Mouse (Mus musculus): ENCODE measurements around the gene Sorl1.

Sorl1 gene

DNA sequence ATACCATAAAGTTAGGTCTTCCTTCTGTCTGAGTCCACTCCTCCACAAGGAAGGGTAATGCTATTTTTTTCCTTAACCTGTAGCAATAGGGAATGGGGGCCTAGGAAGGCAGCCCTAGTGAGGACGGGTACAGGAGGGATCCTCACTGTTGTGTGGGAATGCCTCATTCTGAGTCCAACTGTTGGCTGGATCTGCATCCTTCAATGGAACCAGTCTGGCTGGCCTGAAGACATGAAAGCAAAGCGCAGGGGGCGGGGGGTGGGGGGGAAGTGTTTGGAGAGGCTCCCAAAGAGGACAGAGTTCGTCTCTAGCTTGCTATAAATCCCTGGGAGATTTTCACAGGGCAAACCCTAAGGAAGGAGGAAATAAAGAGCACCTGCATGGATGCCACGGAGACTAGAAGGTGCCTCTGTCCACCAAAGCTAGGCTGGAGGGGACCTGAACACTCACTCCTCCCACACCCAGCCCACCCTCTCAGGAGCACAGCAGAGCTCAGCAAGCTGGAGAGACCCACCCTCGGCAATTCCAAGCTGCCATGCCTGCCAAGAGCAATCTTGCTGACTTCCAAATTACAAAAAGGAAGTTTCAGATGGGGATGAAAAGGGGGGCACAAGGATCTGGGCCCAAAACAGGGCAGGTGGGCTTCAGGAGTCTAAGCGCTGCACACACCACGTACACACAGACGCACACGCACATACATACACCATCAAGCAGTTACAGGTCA lies 2.3 kb downstream of the Sorl1 start:
- no peak for DNase-seq

- DNase-seq = no peak
These were observed 7.6 kb downstream of the Sorl1 start for GRCm38 (mm10) chr9:42116418-42117056.

GRCm38 (mm10) chr9:42115078-42115477 lies 9.0 kb downstream of the Sorl1 start:
- no peak for DNase-seq

DNA sequence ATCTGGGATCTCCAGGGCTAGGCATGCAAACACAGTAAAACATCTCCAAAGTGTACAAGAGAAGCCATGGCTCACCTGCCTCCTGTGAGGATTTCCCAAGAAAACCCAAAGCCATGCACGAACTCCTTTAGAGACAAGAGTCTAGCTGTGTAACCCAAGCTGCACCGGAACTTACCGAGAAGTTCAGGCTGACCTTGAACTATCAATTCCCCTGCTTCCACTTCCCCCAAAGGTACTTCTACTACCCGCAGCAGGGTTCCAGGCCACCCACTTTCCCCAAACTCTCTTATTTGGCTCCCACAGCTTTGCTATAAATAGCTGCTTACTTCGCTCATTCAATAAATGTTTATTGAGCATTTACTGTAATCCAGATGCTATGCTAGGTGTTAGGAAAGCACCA lies 10.8 kb downstream of the Sorl1 start:
- no peak for DNase-seq

DNA sequence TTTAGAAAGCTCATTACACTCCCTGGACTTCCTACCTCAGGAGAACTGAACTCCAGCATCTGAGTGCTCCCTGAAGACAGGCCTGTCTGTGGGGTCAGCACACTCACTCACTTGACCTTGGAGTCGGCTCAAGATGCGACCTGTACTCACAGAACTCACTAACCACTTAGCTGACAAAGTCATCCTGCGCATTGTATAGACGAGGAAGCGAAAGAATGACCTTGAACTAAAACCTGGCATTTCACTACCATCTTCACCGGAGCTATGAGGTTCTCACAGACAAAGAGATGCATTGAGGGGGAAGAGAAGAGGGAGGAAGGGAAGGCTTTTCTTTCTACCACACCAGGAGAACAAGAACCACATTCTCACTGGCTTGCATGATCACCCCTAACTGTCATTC lies 11.4 kb downstream of the Sorl1 start:
- no peak for DNase-seq

GRCm38 (mm10) chr9:42111256-42111655 lies 12.8 kb downstream of the Sorl1 start:
- DNase-seq = no peak

DNA sequence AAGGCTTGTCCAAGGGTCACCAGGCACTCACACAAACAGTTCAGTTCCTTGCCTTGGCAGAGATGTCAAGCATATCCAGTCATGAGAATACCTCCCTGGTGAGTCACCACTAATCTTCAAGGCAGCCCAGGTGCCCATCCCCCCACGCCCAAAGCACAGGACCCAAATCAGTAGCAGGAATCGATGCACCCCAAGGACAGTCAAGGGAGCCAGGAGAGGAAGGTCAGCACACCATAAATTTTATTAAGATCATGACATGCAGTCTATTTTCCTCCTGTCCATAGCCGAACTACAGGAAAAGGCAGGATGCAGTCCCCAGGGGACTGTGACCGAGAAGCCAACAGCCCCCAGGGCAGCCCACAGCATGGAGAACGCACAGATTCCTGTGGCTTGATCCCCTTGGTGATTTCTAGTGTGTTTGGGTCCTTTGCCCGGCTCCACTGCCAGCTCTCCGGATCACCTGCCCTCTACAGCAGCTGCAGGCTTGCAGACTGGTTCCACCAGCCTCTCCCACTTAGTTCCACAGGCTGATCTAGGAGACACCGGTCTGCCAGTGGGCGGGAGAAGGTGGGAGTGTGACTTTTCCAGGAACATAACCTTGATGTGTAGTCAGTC lies 14.2 kb downstream of the Sorl1 start:
- peak in 1 of 2 experiments; percentile 50 for DNase-seq

DNA sequence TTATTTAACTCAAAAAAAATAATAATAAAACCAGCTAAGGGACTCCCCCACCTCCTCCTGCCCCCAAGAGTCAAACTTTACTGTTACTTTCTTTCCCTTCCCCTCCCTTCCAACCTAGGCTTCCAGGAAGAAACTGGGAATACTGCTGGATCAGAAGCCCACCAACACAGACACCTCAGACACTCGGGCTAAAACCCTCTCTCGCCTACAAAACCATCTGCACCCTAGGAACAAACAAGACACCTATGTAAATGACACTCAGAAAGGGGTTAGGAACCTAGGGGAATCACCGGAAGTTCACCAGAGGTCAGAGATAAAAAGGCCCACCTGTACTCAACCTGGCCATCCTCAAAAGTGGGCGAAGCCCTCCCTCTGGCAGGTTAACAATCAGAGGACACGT lies 15.0 kb downstream of the Sorl1 start:
- no peak for DNase-seq

- no peak for DNase-seq
These were observed 15.6 kb downstream of the Sorl1 start for GRCm38 (mm10) chr9:42108369-42108951.

DNA sequence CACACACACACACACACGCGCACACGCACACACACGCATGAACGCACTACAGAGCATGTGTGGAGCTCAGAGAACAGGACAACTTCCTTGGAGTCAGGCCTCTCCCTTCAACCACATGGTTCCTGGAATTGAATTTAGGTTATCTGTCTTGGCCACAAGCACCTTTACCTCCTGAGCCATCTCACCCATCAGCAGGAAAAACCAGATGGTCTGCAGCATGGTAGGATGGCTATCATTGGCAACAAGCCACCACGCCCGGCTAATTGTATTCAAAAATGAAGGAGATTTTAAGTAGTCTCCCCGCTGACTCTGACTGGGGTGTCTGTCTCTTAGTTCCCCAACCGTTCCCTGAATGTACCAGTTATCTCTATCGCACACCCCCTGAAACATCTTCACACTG lies 17.0 kb downstream of the Sorl1 start:
- DNase-seq = peak; percentile 89 to 93

DNA sequence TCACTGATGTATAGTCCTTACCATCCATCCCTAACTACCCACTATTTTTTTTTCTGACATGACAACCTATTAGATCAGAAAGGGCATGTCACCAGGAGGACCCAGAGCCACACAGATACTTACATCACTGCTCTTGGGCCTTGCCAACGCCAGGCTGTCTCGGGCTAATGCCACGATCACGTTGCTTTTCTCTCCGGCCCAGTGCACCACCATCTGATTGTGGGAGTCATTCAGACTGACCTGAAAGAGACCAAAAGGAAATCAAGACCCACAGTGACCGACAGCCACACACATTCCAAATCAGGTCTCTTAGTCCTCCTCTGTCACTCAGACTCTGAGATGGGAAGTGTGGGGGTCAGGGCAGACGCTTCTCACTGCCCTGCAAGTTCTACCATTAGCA lies 17.8 kb downstream of the Sorl1 start:
- peak; percentile 57 to 58 for DNase-seq

GRCm38 (mm10) chr9:42103546-42103945 lies 20.6 kb downstream of the Sorl1 start:
- no peak for DNase-seq

DNA sequence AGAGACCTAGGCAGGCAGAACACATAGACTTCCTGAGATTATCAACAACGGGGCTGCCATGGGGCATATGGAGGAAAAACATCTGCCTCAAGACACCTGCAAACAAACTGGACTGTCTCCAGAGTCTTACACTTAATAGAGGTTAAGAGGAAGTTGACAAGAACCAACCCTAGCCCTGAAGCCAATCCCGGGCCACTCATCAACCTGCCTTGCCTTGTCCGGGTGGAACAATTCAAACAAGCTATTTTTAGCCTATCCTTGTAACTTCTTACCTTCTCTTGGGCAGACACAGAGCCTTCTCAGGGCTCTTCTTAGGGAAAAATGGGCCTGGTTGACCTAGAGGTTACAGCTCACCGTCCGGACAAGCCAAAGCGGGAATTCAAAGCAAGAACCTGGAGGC lies 22.1 kb downstream of the Sorl1 start:
- DNase-seq = no peak

DNA sequence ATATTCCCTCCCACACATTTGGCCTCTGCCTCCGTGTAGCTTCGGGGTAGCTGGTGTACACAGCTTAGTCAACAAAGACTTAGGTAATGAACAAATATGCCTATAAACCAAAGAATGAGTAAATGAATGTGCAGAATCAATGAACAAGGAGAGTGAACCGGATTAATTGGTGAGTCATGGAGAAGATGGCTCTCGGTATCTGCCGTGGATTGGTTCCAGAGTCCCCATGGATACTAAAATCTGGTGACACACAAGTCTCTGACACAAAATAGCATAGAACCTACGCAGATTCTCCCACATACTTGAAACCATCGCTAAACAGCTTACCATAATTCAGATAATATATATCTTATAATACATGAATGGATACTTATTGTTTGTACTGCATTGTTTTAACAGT lies 22.8 kb downstream of the Sorl1 start:
- DNase-seq = peak; percentile 79 to 83

DNA sequence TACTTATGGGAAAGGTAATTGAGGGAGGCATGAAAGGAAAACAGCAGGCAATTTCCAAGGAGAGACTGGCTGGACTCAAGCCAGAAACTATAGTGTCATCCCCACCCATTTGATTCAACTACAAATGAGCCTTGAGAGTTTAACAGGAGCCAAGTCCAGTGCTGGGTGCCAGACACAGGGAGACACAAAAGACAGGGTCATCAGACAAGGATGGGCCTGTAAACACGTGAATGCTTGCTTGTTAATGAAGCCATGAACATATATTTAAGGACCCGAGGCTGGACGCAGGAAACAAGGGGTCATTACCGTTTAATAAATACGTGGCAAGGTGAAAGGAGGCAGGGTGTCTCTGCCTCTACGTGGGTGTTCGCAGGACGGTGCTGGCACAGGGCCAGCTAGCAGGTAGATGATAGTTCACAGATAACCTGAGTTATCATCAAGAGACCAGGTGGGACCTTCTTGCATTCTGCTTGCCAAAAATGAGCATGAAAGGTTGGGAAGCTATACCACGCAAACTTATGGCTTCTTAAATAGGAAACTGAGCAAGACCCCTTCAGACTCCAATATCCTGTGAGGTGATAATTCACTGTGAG lies 23.4 kb downstream of the Sorl1 start:
- peak; percentile 53 to 59 for DNase-seq

DNA sequence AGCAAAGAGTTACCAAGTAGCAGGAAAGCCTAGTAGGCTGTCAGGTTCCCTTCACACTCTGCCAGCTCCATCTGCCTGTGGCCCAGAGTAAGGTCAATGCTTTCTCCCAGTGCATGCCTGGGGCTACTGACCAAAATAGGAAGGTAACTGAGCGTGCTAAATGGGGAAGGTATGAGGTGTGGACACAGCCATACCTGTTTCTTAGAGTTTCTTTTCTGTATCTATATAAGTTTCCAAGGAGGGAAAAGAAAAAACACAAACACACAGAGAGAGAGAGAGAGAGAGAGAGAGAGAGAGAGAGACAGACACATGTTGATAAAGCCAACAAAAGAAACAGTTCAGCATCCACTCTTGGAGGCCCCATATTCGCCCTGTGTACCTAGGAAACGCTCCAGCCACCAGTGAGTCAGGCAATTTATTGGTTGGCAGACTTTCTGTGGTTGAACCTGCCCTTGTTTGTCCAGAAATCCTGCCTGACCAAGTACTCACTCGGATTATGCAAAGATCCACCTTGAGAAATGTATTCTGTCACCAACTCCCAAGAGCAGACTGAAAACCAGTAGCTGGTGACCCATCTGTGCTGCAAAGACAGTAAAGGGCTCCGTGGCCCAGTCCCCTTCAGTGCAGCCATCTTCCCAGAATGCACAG lies 25.5 kb downstream of the Sorl1 start:
- DNase-seq = no peak

DNA sequence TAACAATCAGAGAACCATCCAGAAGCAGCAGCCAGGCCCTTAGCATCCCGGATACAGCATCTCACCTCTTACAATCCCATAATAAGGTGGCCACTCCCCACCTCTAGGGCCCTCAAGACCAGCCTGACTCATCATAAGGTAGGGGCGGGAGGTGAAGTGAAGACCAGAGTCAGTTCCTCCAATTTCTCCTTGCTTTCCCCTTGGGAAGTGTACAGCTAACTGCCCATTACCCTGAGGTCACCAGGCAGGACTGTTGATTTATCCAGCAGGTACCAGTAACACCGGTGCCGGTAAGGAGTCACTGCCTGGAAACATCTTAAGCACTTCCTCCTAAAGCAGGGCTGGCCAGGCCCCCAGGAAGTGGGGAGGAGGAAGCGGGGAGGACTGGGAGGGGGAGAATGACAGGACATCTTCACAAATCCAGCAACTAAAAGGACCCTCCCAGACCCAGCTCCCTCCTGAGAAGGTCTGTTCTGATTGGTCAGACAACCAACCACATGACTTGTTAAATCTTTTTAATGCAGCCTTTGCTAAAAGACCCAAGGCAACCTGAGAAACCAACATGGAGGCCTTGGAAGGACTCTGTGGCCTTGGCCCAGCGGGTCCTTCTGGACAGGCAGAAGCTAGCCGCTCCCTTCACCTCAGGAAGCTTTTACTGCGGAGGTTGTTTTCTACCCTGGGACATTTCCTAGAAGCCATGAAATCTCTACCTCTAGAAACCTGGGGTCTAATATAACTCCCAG lies 26.2 kb downstream of the Sorl1 start:
- no peak for DNase-seq

- DNase-seq = no peak
These were observed 26.9 kb downstream of the Sorl1 start for GRCm38 (mm10) chr9:42097006-42097730.

- DNase-seq = peak; percentile 74 to 79
These were observed 29.3 kb downstream of the Sorl1 start for GRCm38 (mm10) chr9:42094752-42095151.

DNA sequence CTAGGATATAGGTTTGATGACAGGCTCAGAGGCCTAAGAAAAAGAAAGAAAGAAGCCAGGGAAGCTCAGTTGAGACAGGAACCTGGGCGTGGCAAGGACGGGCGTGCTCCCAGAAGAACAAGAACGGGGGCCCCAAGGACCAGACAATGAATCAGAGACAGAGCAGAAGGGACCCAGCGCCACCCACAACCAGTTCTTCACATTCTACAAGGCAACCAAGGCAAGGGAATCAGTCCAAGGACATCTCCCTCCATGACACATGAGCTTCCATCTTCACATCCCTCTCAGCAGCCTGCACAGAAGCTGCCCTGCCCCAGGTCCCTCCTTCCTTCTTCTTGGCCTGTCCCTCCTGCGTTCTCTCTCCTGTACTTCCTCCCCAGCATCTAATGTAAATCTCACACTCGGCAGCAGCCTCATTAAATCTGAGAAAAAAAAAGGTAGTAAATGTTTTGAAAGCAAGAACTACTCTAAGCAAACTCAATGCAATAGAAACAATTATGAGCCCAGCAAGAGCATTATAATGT lies 30.0 kb downstream of the Sorl1 start:
- no peak for DNase-seq

GRCm38 (mm10) chr9:42092749-42093148 lies 31.3 kb downstream of the Sorl1 start:
- no peak for DNase-seq
